Mouse (Mus musculus) kidney, embryonic 16.5 days (tissue): Measurements from ENCODE around the gene Gm48551. TPM values are rescaled to one million over a fixed set of nuclear protein-coding genes. Genes with fewer than 3 reads are reported as not detected.

Source experiments
- ATAC-seq: fragments of 200-750 bp; cut with Nextera tagmentation; 2 replicates; pipeline ENCODE4 v1.8.0; 2017; ENCODE audit warnings: moderate TSS enrichment; ENCODE audit not compliant: low FRiP score, low TSS enrichment
- H3K27ac ChIP-seq: fragments of 300-500 bp; sonication (generic); 2 replicates; pipeline ENCODE4 v1.5.1; 2014; ENCODE audit warnings: low read length
- H3K27me3 ChIP-seq: fragments of 300-500 bp; sonication (generic); 2 replicates; pipeline ENCODE4 v1.6.1; 2014; ENCODE audit warnings: low read length, control low read depth, mixed read lengths; ENCODE audit not compliant: insufficient read depth
- H3K36me3 ChIP-seq: fragments of 300-500 bp; sonication (generic); 2 replicates; pipeline ENCODE4 v1.6.1; 2014; ENCODE audit warnings: low read length, control low read depth, mixed read lengths; ENCODE audit not compliant: insufficient read depth
- H3K4me1 ChIP-seq: fragments of 300-500 bp; sonication (generic); 2 replicates; pipeline ENCODE4 v1.6.1; 2014; ENCODE audit warnings: low read length, control low read depth, mixed read lengths; ENCODE audit not compliant: insufficient read depth
- H3K4me2 ChIP-seq: fragments of 300-500 bp; sonication (generic); replicated peaks from 2 replicates; pipeline ENCODE4 v1.6.1; 2014; ENCODE audit warnings: low read depth, low read length
- H3K4me3 ChIP-seq: fragments of 300-500 bp; sonication (generic); 2 replicates; pipeline ENCODE4 v1.5.1; 2014; ENCODE audit warnings: mild to moderate bottlenecking, low read length
- H3K9ac ChIP-seq: fragments of 300-500 bp; sonication (generic); replicated peaks from 2 replicates; pipeline ENCODE4 v1.6.1; 2014; ENCODE audit warnings: low read length
- H3K9me3 ChIP-seq: fragments of 300-500 bp; sonication (generic); 2 replicates; pipeline ENCODE4 v1.6.1; 2016; ENCODE audit warnings: low read length, control low read depth
- WGBS: fragments of 180-500 bp; shearing (Covaris S2); extraction: QIAGEN DNeasy Blood & Tissue Kit; methylation state at CpG from one replicate; pipeline ENCODE4 v1.1.7; 2014; 5-methylcytosine and 5-hydroxymethylcytosine counted together
- polyA plus RNA-seq: library from polyadenylated mRNA; unstranded; fragments of >200 nt; fragmentation: Nextera tagmentation; extraction: Ambion mirVana; gene quantifications from 2 replicates; pipeline ENCODE4 v1.2.1, GENCODE M21; 2015

The Gm48551 gene
- polyA plus RNA-seq, 1 experiment from 2014 or later = 5.0 TPM

DNA sequence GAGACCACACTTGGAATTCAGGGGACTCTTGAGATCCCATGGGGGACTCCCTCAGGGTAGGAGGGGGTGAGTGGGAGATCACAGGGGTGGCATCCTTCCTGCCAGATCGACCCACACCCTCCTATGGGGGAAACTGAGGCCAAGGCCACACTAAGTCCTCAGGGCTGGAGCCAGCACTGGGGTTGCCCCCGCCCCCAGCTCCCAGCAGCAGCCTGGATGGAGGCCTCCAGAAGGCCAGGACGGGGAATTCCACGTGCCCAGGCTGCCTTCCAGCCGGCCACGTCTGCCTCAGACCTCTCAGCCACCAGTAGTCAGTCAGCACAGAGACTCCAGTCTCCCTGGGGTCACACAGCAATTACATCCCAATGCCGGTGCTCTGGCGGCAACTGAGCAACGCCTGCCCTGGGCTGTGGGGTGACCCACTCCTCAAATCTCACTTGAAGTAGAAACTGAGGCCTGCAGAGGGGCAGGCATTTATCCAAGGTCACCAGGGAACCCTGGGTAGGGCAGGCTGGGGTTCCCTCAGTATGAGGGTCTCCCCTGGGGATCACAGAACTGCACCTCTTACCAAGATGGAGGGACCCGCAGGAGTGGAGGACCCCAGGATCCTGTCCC lies 41.1 kb downstream of the Gm48551 start:
- H3K4me3 ChIP-seq = peak overlapping the region; percentile 76
- no peak for ATAC-seq
- H3K4me2 ChIP-seq = peak overlapping the region; percentile 95
- 42% methylated on average over 10 of the region's 10 CpGs for WGBS
- peak overlapping the region; percentile 89 for H3K9ac ChIP-seq
- no peaks in the 10 kb centered on the region for H3K27me3 ChIP-seq
- H3K4me1 ChIP-seq = peaks cover 35% of the 10 kb centered on the region
- H3K36me3 ChIP-seq = no peaks in the 10 kb centered on the region
- peak overlapping the region; percentile 89 for H3K27ac ChIP-seq
- H3K9me3 ChIP-seq = no peaks in the 10 kb centered on the region

GRCm38 (mm10) chr10:81426081-81426671 lies 41.9 kb downstream of the Gm48551 start:
- Histone ChIP-seq H3K9me3 (no peaks in the 10 kb centered on the region), H3K4me3 (peak overlapping the region; percentile 76), H3K4me1 (peaks cover 38% of the 10 kb centered on the region), H3K27me3 (no peaks in the 10 kb centered on the region), H3K4me2 (peak overlapping the region; percentile 95), H3K36me3 (no peaks in the 10 kb centered on the region), H3K9ac (peak overlapping the region; percentile 89), H3K27ac (peak overlapping the region; percentile 89; the same call in 1 of the 2 replicates)
- WGBS = 0% methylated on average over 14 of the region's 33 CpGs
- no peak for ATAC-seq

- Histone ChIP-seq H3K36me3 (no peaks in the 10 kb centered on the region), H3K27me3 (no peaks in the 10 kb centered on the region), H3K9me3 (no peaks in the 10 kb centered on the region), H3K27ac (peak overlapping the region; percentile 63), H3K4me1 (peaks cover 45% of the 10 kb centered on the region), H3K9ac (peak overlapping the region; percentile 89), H3K4me2 (peak overlapping the region; percentile 95), H3K4me3 (peak overlapping the region; percentile 76)
- under 1% methylated on average over 29 of the region's 38 CpGs for WGBS
- ATAC-seq = no peak
These were observed 42.6 kb downstream of the Gm48551 start for GRCm38 (mm10) chr10:81426897-81427296.

GRCm38 (mm10) chr10:81427327-81427726 lies 43.1 kb downstream of the Gm48551 start:
- H3K27ac ChIP-seq = peak overlapping the region; percentile 13; the same call in 1 of the 2 replicates
- H3K9me3 ChIP-seq = no peaks in the 10 kb centered on the region
- peak overlapping the region; percentile 89 for H3K9ac ChIP-seq
- H3K4me2 ChIP-seq = peak overlapping the region; percentile 95
- H3K4me3 ChIP-seq = peak overlapping the region; percentile 76
- no peak for ATAC-seq
- H3K27me3 ChIP-seq = no peaks in the 10 kb centered on the region
- WGBS = 27% methylated on average over 3 of the region's 3 CpGs
- H3K36me3 ChIP-seq = no peaks in the 10 kb centered on the region
- peaks cover 47% of the 10 kb centered on the region for H3K4me1 ChIP-seq

DNA sequence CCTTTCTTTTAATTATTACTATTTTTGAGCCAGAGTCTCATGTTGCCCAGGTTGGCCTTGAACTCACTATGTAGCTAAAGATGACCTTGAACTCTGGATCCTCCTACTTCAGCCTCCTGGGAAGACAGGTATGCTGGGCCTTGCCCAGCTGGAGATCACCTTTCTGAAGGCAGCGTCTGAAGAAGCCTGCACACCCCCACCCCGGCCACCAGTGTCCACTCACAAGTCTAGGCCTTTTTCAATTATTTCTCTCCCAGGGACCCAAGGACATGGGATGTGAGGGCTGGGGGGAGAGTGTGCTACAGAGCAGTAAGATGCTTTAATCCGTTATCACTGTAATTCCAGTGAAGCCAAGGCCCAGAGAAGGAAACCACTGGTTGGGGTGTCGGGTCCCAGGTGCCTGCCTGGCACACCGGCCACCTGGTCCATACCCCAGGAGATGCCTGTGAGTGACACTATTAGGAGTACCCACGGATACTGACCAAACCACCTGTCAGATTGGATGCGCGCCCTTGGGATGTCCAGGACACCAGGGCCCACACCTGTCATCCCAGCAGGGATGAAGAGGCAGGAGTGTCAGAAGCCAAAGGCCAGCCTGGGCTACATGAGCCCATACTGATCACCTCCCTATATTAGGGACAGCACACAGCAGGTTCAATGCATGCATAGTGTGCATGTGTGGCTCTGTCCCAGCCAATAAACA lies 43.7 kb downstream of the Gm48551 start:
- H3K9ac ChIP-seq = no peak overlapping the region
- no peaks in the 10 kb centered on the region for H3K9me3 ChIP-seq
- H3K4me3 ChIP-seq = no peak overlapping the region
- H3K27me3 ChIP-seq = no peaks in the 10 kb centered on the region
- H3K4me2 ChIP-seq = no peak overlapping the region
- H3K27ac ChIP-seq = peak overlapping the region; percentile 13; the same call in 1 of the 2 replicates
- H3K4me1 ChIP-seq = peaks cover 51% of the 10 kb centered on the region
- ATAC-seq = no peak
- WGBS = 85% methylated on average over 8 of the region's 8 CpGs
- no peaks in the 10 kb centered on the region for H3K36me3 ChIP-seq

DNA sequence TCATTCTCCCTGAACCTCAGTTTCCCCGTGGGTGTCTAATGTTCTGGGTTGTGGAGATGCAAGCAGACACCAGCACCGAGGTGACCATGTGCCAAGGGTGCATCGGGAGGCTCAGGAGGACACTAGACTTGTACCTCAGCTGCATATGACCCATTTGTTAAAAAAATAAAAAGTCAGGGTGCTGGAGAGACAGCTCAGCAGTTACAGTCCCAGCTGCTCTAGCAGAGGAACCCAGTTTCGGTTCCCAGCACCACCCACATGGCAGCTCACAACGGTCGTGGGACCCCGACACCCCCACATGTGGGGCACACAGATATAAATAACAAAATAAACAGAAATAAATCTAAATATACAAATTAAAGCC lies 44.2 kb downstream of the Gm48551 start:
- 87% methylated on average over 7 of the region's 7 CpGs for WGBS
- no peaks in the 10 kb centered on the region for H3K9me3 ChIP-seq
- no peak overlapping the region for H3K4me2 ChIP-seq
- H3K36me3 ChIP-seq = no peaks in the 10 kb centered on the region
- no peaks in the 10 kb centered on the region for H3K27me3 ChIP-seq
- ATAC-seq = no peak
- H3K27ac ChIP-seq = no peak overlapping the region
- no peak overlapping the region for H3K9ac ChIP-seq
- H3K4me1 ChIP-seq = peaks cover 56% of the 10 kb centered on the region
- no peak overlapping the region for H3K4me3 ChIP-seq

GRCm38 (mm10) chr10:81429092-81429491 lies 44.8 kb downstream of the Gm48551 start:
- WGBS = 31% methylated on average over 2 of the region's 2 CpGs
- ATAC-seq = no peak
- peak overlapping the region; percentile 78; the same call in 1 of the 2 replicates for H3K4me3 ChIP-seq
- H3K9me3 ChIP-seq = no peaks in the 10 kb centered on the region
- peak overlapping the region; percentile 97; the same call in 1 of the 2 replicates for H3K27ac ChIP-seq
- H3K4me2 ChIP-seq = peak overlapping the region; percentile 90; the same call in 1 of the 2 replicates
- no peak overlapping the region for H3K9ac ChIP-seq
- H3K4me1 ChIP-seq = peaks cover 56% of the 10 kb centered on the region
- H3K27me3 ChIP-seq = no peaks in the 10 kb centered on the region
- no peaks in the 10 kb centered on the region for H3K36me3 ChIP-seq

- peaks cover 50% of the 10 kb centered on the region for H3K4me1 ChIP-seq
- no peaks in the 10 kb centered on the region for H3K27me3 ChIP-seq
- peak overlapping the region; percentile 90 for H3K4me2 ChIP-seq
- WGBS = 1% methylated on average over 19 of the region's 20 CpGs
- no peaks in the 10 kb centered on the region for H3K36me3 ChIP-seq
- no peaks in the 10 kb centered on the region for H3K9me3 ChIP-seq
- H3K4me3 ChIP-seq = peak overlapping the region; percentile 78
- peak overlapping the region; percentile 97 for H3K27ac ChIP-seq
- peak overlapping the region; percentile 93 for H3K9ac ChIP-seq
- ATAC-seq = peak; percentile 40
These were observed 45.4 kb downstream of the Gm48551 start for GRCm38 (mm10) chr10:81429605-81430061.

- H3K27me3 ChIP-seq = no peaks in the 10 kb centered on the region
- peak overlapping the region; percentile 97 for H3K27ac ChIP-seq
- H3K4me2 ChIP-seq = peak overlapping the region; percentile 90
- H3K9me3 ChIP-seq = no peaks in the 10 kb centered on the region
- WGBS = under 1% methylated on average over 60 of the region's 89 CpGs
- H3K36me3 ChIP-seq = no peaks in the 10 kb centered on the region
- peaks cover 44% of the 10 kb centered on the region for H3K4me1 ChIP-seq
- no peak; the same call in 1 of the 2 replicates for ATAC-seq
- H3K9ac ChIP-seq = peak overlapping the region; percentile 93
- H3K4me3 ChIP-seq = peak overlapping the region; percentile 78
These were observed 46.0 kb downstream of the Gm48551 start for GRCm38 (mm10) chr10:81430141-81430830.
